Mouse (Mus musculus) ES-Bruce4 (cell line): ENCODE data around the gene Ltb.

Experiments used
- CTCF ChIP-seq: IDR thresholded peaks from one replicate; pipeline ENCODE4 v1.8.1; 2011; ENCODE audit warnings: low read depth, low read length
- POLR2A ChIP-seq: IDR thresholded peaks from one replicate; pipeline ENCODE4 v1.8.1; 2011; ENCODE audit warnings: low read length; ENCODE audit not compliant: insufficient read depth

DNA sequence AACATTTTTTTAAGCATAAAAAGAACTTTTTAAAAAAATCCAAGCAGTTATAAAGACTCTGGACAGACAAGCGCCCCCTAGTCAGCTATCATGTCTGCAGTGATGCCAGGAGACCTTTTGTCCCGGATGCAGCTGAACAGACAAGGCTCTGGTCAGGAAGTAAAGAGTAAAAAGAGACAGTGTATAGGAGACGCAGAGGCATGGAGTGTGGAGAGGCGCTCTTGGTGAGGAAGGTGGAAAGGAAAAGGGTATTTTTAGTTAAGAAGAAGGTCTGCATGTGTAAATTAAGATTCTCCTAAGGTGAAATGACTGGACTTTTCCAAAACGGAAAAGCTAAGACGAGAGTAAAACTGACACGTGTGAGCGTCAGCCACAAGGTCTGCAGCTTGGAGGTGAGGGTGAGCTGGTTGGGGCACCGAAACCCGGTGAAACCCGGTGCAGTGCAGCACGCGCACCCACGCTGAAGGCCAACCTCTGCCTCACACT is 32.4 kb downstream of the Ltb start:
- TF ChIP-seq POLR2A: no peak
- no peak for TF ChIP-seq CTCF
